Mouse (Mus musculus) retina, embryonic 14.5 days (tissue): ENCODE results near the gene Atp6v0d1.
A peak's percentile ranks its signal among the peaks of the same experiment; 100 is the strongest.

Experiments used
- DNase-seq: peaks from one replicate; pipeline ENCODE4 v3.0.0-alpha.2; 2015; ENCODE audit warnings: low spot score

Gene Atp6v0d1

DNA sequence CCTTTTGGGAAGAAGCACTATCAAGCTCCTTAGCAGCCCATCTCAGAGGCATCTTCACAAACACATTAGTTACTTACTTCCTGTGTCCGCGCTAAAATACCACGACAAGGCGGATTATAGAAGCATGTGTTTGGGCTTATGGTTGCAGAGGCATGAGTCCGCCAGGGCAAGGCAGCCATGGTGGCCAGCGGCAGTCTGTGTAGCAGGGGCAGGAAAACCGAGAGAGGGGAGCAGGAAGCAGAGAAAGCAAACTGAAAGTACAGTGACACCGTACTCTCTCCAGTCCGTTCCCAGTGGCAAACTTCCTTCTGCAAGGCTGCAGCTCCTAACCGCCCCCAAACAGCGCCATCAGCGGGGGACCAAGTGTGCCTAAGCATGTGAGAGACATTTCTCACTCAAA, 66.1 kb downstream of the Atp6v0d1 start:
- no peak for DNase-seq

DNA sequence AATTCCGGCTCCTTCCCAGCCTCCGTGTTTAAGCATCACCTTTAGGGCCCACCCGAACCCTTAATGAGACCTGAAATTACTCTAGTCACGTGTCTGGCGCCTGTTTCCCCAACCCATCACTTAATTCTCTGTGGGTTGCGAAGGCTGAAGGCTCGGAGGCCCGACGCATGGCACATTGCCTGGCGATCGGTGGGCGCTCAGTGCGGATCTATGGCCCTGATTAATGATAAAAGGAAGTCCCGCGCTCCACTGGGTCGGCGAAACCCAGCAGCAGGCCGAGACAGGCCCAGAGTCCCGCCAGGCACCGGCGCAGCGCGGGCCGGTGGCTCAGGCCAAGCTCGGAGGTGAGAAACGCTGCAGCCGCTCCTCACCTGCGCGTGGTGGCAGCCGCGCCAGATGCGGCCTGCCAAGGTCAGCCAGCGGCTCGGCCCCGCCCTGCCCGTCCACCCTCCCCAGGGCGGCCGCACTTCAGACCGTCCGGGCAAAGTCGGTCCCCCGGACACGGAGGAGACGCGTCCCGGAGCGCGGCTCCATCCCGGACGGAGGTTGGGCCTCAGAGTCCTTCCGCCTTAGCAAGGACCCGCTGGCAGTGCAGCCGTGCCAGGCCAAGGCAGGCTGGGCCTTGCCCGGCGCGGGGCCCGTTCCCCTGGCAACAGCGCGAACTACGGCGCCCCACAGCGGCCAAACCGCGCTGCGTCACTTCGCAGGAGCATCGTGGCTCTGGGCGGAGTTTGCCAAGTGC, 69.2 kb downstream of the Atp6v0d1 start, which contains the start of gene Zdhhc1:
Zdhhc1 (minus strand) TSS at position 464 of the 742 bp plus-strand sequence.
- DNase-seq, result peak; percentile 91

DNA sequence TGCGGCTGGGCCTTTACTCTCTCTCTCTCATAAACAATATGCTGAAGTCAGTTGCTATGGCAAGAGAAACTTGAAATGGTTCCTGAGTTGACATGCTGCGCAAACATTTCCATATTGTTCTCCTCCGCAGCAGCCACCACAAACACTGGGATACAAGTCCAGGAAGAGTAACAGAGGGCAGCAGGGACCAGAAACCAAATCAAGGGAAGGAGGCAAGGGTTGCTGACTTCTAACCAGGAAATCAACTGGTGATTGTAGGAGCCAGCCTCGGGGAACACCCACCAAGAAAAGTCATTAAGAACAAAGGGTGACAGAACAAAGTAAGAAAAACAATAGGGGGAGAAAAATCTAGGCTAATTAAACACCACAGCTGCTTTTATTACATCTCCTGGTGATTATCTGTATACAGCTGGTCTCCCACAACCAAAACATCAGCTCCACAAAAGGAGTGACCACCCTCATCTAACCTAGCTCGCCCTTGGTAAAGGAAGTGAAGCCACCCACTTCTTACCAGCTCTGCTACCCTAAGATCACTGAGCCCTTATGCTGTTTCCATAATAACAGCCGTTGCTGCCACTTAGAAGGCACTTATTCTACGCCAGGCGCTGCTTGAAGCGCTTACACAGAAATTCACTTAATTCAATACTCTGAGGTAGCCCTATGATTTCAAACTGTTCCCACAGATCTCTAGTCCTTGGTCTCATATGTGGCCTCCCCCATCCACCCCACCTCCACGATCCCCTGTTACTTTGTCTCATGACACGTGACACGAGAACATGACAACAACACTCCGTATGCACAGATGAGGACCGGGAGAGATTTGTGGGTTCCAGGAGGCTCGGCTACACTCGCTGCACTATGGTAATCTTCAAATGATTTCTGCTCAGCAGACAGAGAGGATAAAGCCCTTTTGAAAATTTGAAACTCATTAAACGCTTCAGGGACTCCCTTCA, 70.2 kb downstream of the Atp6v0d1 start:
- no peak for DNase-seq

DNA sequence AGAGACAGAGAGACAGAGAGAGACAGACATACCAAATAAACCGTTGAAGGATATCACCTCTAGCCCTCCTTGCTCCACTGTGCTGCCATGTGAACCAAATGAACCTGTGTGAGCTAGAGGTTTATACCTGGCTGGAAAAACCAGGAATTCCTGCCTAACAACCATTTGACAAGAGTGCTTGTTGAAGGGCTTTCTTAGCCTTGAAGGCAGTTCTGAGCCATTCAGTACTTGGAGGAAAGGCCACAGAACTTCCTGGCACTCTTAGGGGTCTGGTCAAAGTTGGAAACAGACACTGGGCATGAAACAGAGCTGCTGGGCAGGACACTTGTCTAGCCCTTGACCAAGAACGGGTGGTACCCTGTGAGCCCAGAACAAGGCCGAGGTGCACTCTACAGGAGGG, 71.3 kb downstream of the Atp6v0d1 start:
- no peak for DNase-seq

DNA sequence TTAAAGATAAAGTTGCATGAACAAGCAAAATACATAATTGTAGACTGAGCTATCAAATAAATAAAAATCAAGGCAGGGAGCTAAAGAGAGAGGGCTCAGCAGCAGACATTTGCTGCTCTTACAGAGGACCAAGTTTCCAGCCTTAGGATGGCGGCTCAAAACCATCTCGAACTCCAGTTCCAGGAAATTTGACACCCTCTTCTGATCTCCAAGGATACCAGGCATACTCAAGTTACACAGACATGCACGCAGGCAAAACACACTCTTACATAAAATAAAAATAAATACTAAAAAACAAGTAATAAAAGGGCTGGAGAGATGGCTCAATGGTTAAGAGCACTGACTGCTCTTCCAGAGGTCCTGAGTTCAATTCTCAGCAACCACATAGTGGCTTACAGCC, 72.4 kb downstream of the Atp6v0d1 start:
- no peak for DNase-seq

DNA sequence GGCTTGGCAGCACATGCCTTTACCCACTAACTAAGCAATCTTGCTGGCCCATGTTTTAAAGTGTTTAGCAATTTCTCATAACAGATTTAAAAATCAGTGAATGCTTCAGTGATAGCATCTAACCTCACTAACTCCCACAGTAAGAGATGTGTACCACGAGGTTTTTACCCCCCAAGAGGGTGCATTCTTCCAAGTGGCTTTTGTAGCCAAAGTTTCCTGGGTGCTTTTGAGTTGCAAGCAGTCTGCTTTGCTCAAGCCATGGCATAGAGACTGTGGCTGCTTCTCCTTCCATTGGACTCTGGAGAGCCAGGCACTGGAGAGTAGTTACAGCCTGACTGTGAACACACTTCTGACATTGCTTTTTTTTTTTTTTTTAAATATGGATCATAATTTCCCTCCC, 76.6 kb downstream of the Atp6v0d1 start:
- no peak for DNase-seq

DNA sequence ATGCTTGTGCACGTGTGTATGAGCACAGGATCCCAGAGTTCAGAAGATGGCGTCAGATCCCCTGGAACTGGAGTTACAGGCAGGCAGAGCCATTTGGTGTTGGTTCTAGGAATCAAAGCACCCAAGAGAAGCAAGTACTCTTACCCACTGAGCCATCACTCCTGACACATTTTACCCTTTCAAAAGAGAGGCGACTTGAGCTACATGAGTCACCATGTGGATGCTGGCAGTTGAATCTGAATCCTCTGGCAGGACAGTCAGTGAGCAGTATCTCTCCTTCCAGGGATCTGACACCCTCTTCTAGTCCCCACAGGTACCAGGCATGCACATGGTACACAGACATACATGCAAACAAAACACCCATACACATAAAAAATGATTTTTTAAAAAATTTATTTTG, 77.8 kb downstream of the Atp6v0d1 start:
- DNase-seq, result no peak

DNA sequence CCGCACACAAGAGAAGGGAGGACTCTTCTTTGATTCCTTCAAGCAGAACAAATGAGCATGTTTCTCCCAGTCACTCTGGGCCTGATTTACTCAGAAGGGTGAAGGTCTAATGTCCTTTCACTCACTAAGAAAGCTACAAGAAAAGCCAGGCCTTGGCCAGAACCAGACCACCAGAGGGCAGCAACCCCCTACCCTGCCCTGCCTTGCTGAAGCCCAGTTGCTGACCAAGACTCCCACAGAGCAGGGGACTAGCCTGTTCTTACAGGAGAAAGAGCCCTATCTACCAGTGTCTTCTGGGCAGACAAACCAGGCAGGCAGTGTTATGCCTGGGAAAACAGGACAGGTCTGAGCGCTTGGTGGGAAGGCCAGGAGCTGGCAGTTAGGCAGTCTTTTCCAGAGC, 81.5 kb downstream of the Atp6v0d1 start:
- DNase-seq, result peak; percentile 86

DNA sequence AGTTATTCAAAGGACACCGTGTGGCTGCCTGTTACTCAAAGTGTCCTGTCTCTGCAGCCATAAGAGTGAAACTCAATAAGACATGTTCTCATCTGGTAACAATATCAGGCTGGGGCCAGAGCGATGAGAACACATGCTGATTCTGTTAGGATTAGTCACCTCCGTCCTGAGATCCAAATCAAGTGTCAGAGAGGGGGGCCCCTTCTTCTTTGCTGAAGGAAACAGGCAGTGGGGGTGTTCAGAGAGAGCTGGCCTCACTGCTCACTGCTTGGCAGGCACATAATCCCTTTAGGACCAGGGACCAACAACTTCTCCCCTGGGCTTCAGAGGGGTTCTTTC, 81.8 kb downstream of the Atp6v0d1 start:
- no peak for DNase-seq

DNA sequence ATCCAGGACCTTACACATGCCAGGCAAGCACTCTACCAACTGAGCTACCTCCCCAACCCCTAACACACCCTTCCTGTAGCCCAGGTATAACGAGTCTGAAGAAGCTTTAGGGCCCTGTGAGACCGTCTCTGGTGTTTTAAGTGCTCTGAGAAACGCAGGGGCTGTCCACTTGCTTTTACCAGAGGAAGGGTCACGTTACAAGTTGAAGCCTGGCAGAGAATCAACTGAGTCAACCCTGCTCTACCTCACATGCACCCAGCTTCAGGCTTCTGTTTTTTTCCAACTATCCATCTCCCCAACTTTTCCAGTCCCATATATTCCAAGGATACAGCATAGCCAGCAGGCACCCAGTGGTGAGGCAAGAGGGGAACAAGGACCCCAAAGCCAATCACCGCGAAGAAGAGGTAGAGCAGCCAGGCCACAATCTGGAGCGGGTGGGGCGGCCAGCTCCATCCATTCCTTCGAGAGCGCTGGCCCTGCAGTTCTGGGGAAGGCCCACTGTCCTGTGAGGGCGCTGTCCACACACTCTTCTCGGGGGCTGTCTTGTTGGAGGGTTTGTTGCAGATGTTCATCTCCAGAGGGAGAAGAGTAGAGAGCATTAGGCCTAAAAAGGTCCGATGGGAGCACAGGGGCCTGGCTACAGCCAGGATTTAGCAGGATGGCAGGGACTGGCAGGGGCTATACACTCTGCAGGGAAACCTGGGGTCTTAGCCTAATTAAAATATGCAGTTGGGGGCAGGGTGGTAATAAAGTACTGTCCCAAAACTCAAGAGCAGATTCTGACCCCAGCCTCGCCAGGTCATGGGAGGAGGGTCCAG, 82.4 kb downstream of the Atp6v0d1 start:
- DNase-seq, result peak; percentile 71

DNA sequence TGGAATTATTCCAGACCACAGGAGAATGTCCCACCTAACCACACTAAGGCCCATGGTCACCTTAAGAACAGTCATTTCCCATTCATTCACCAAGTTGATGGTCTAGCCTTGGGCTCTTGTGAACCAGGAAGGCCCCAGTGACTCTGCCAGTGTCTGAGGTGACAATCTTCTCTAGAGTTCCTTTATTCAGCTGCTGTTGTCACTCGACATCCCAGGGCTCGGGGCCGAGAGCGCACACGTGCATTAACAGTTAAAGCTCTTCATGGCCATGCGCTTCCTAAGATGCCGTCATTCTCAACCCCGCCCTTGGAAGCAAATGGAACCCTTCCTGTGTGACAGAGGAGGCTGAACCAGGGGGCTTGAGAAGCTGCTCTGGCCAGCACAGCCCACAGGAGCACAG, 83.7 kb downstream of the Atp6v0d1 start:
- no peak for DNase-seq

DNA sequence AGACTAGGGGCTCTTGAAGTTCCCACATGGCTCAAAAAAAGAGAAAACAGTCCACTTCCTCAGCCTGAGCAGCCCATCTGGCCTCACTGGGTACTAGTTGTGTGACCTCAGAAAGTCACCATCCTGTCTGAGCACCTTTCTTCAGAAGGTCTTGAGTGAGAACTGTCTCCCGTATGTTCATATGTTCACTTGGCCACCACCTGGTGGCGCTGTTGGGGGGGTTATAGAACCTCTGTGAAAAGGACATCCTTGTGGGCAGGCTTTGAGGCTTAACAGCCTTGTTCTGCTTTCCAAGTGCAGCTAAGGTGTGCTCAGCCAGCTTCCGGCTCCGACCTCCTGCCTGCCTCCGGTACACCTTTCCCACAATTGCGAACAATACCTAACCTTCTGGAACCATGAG, 84.4 kb downstream of the Atp6v0d1 start:
- DNase-seq, result peak; percentile 67

DNA sequence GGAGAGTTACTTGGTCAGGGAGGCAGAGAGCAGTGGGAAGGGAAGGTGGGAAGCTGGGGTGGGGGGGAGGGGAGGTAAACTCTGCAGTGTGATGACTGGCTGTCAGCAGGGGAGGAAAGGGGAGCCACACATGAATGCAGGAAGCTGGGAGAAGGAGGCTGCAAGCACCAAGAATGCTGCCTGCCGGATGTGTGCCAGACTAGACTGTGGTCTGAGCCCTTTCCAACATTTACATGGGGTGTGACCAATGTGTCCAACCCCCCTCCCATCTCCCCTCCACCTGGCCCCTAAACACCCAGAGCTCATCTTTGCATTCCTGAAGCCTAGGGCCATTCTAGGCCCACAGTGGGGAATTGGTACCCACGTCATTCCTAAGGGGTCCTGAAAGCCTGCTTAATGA, 84.8 kb downstream of the Atp6v0d1 start:
- DNase-seq, result no peak

DNA sequence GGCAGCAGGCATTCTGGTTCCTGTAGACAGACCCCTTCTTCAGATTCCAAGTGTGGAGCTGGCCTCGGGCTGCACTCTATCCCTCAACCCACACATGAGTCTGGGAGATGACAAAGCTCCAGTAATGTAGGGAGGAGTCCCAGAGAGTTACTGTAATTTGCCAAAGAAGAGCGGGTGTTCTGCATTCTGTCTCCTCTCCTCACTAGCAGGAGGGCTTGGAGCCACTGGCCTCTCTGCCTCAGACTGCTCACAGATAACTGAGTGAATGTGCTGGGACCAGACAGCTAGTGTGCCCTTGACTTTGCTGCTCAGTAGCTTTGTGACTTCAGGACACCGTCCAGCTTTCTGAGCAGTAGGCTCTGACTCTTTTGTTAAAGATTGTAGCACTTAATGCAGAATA, 88.1 kb downstream of the Atp6v0d1 start:
- no peak for DNase-seq

DNA sequence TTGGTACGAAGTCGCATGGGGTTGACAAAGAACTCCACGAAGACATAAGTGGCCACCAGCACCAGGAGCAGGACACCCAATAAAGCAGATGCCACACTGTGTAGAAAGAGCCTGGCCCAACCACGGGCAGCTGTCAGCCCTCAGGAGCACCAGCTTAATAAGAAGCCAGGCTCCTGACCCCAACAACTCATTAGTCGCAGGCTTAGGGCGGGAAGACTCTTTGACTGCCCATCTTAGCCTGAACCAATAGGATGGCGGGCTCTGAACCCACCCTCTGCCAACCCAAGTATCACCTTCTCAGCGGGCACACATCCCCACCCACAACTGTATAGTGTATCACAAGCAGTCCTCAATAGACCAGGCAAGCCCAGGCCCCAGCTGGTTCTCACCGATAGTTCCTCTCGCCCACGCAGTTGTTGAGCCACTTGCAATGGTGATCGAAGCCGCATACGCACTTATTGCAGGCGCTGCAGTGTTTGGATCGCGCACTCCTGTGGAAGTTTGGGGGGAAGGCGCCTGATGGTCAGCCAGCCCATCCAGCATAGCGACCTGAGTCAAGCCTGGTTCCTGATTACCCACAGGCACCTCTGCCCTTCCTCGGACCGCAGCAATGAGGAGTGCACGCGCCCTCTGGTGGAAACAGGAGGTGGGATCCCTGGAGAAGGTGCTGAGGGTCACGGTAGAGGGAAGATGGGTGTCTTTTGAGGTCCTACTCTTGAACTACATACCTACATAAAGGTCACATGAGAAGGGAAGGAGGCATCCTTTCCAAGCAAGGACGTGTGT, 89.0 kb downstream of the Atp6v0d1 start:
- peak; percentile 79 for DNase-seq

DNA sequence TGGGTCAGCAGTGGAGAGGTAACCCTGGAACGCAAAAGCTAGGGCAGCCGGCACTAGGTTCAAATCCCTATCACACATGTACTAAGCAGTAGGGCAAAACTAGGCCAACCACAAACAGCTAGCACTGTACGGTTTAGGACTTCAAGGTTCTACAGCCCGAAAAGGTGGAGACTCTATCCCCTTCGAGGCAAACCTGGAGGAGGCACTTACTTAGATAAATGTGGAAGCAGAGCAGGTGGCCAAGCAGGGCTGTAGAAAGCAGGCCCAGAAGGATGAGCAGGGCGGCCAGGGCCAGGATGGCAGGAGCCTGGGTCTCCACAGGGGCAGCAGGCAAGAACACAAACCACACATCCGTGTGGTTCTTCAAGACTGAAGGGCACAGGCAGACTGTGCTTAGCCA, 89.7 kb downstream of the Atp6v0d1 start:
- no peak for DNase-seq

DNA sequence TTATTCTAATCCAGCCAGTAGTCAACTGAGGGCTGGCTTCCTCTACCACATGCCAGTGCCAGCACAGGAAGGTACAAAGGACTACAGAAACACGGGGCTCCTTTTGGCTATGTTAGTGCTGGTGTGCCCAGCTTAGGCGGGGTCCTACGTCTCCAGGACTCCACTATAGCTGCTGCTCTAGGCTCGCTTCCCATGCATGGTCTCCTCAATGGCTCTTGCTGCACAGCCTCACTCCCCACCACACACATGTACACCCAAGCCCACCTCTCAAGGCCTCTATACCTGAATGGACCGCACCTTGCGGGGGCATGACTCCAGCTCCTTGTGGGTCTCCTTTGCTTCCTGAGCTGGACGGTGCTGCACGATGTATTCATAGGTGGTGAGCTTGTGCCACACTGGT, 90.1 kb downstream of the Atp6v0d1 start:
- DNase-seq, result no peak

DNA sequence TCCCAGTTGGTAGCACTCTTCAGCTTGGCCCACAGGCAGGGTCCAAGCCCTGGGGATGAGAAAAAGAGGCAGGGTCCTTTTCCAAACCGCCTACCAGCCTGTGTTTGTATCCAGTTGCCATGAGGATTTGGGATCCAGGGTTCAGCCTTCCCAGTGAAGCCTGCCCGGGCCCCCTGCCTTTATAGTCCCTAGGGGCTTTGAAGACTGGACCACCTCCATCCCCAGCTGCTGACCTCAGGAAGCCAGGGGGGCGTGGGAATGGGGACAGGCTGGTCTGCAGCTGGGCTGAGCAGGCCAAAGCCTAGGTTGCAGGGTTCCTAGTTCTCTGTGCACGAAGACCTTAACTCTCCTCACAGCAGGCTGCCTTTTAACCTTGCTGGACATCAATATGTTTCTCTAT, 90.6 kb downstream of the Atp6v0d1 start:
- no peak for DNase-seq

DNA sequence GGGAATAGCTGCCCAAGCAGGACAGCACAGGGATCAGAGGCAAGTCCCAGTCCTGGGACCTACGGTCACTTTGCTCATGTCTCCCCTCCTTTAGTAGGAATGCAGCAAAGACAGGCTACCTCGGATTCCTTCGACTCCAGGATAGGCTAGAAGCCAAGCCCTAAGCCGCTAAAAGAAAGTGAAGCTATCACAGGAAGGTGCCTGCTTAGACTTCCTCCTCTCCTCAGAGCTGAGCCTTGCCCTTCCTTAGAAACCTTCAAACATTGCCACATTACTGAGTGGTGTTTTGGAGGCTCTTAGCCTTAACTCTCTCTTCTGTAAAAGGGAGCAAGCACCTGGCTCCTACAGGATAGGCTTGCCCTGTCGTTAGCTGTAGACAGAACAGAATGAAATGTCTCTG, 91.2 kb downstream of the Atp6v0d1 start:
- DNase-seq, result no peak
